Mouse (Mus musculus): ENCODE data around the gene Psmd9.

DNA sequence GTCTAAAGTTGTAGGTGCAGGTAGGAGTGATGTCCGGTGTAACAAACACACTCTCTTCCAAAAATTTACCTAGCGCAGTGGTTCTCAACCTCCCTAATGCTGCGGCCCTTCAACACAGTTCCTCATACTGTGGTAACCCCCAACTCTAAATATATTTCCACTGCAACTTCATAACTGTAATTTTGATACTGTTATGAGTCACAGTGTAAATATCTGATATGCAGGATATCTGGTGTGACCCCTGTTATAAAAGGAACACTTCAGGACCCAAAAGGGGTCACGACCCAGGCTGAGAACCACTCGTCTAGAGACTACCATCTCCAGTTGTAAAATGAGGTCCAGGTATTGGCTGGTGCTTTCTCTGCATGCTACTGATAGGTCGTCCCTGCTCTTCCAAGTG, 44.1 kb upstream of the Psmd9 start:
- TF ChIP-seq POLR2A (IDR thresholded peaks at IDR 0.05; ENCODE audit: borderline replicate concordance, insufficient read depth, low read length) (no peak), CTCF (IDR thresholded peaks at IDR 0.05; ENCODE audit: borderline replicate concordance, insufficient read depth, low read depth, low read length) (no peak)

Measured in cerebellum, adult 2 months (tissue).